Mouse (Mus musculus) c-Kit-positive CD71-negative TER-119-negative erythroid progenitor cells, embryonic 14.5 days (primary cell): ENCODE measurements at regions not wholly inside any gene's neighbourhood (a gene's known extent, or its start where the extent isn't known, plus 50 kb on each side); places are given as distances from the start of the nearest gene placed in this dataset.

Source experiments
- DNase-seq: peaks from one replicate; pipeline ENCODE4 v3.0.0-alpha.2; 2013; ENCODE audit warnings: low read depth

DNA sequence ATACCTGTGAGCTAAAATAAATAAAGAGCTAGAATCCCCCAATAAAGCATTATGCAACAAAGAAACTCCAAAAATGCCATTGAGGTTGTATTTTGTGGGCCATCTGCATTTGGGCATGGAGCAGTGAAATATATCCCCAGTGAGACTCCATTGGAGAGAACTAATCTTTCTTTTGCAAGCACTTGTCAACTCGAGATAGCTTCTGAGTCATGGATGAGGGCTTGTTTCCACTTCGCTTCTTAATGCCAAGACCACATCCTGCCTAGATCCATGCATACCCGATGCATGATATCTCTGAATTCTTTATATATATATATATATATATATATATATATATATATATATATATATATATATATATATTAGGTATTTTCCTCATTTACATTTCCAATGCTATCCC, 349.0 kb upstream of the Slc8a1 start:
- no peak for DNase-seq

- DNase-seq, result no peak
Measured at GRCm38 (mm10) chr17:82080301-82080700, 342.1 kb upstream of the Slc8a1 start.
